Mouse (Mus musculus) liver, embryonic 11.5 days (tissue): ENCODE measurements around the gene Psmd8. TPM values are rescaled to one million over a fixed set of nuclear protein-coding genes. Genes with fewer than 3 reads are reported as not detected.
A peak's percentile ranks its signal among the peaks of the same experiment; 100 is the strongest.
"Not testable (repeated sequence)": the region's sequence is repeated elsewhere in the genome, so short reads cannot be mapped to it uniquely, and the experiment has no call there.

Experiments
- ATAC-seq: fragments of 200-750 bp; cut with Nextera tagmentation; replicated peaks from 2 replicates; pipeline ENCODE4 v1.8.0; 2017; ENCODE audit warnings: moderate number of reproducible peaks, mild to moderate bottlenecking, moderate TSS enrichment, moderate library complexity; ENCODE audit not compliant: low FRiP score
- DNase-seq: peaks from one replicate; pipeline ENCODE4 v3.0.0-alpha.2; 2017; ENCODE audit warnings: low spot score
- H3K27ac ChIP-seq: fragments of 300-500 bp; sonication (generic); 2 replicates; pipeline ENCODE4 v1.5.1; 2014; ENCODE audit warnings: mild to moderate bottlenecking, low read depth, low read length, control low read depth
- H3K27me3 ChIP-seq: fragments of 300-500 bp; sonication (generic); replicated peaks from 2 replicates; pipeline ENCODE4 v1.6.1; 2014; ENCODE audit warnings: low read length, mixed read lengths; ENCODE audit not compliant: control insufficient read depth, insufficient read depth
- H3K36me3 ChIP-seq: fragments of 300-500 bp; sonication (generic); 2 replicates; pipeline ENCODE4 v1.6.1; 2014; ENCODE audit warnings: mild to moderate bottlenecking, low read length, moderate library complexity, mixed read lengths; ENCODE audit not compliant: control insufficient read depth, insufficient read depth
- H3K4me1 ChIP-seq: fragments of 300-500 bp; sonication (generic); replicated peaks from 2 replicates; pipeline ENCODE4 v1.6.1; 2014; ENCODE audit warnings: low read length, mixed read lengths; ENCODE audit not compliant: control insufficient read depth, insufficient read depth
- H3K4me2 ChIP-seq: fragments of 300-500 bp; sonication (generic); 2 replicates; pipeline ENCODE4 v1.6.1; 2014; ENCODE audit warnings: mild to moderate bottlenecking, control low read depth, moderate library complexity
- H3K4me3 ChIP-seq: fragments of 300-500 bp; sonication (generic); 2 replicates; pipeline ENCODE4 v1.5.1; 2014; ENCODE audit warnings: low read depth, low read length, control low read depth
- H3K9ac ChIP-seq: fragments of 300-500 bp; sonication (generic); 2 replicates; pipeline ENCODE4 v1.6.1; 2014; ENCODE audit warnings: low read depth, low read length, control low read depth
- H3K9me3 ChIP-seq: fragments of 300-500 bp; sonication (generic); 2 replicates; pipeline ENCODE4 v1.6.1; 2016; ENCODE audit warnings: low read length, inconsistent platforms, mixed read lengths; ENCODE audit not compliant: control insufficient read depth
- WGBS: fragments of 180-500 bp; shearing (Covaris S2); extraction: QIAGEN DNeasy Blood & Tissue Kit; methylation state at CpG from one replicate; pipeline ENCODE4 v1.1.7; 2014; 5-methylcytosine and 5-hydroxymethylcytosine counted together
- polyA plus RNA-seq: library from polyadenylated mRNA; unstranded; fragments of >200 nt; fragmentation: Nextera tagmentation; extraction: Ambion mirVana; gene quantifications from 2 replicates; pipeline ENCODE4 v1.2.1, GENCODE M21; 2014

Psmd8 gene
- polyA plus RNA-seq: 231 and 235 TPM in 2 replicates

DNA sequence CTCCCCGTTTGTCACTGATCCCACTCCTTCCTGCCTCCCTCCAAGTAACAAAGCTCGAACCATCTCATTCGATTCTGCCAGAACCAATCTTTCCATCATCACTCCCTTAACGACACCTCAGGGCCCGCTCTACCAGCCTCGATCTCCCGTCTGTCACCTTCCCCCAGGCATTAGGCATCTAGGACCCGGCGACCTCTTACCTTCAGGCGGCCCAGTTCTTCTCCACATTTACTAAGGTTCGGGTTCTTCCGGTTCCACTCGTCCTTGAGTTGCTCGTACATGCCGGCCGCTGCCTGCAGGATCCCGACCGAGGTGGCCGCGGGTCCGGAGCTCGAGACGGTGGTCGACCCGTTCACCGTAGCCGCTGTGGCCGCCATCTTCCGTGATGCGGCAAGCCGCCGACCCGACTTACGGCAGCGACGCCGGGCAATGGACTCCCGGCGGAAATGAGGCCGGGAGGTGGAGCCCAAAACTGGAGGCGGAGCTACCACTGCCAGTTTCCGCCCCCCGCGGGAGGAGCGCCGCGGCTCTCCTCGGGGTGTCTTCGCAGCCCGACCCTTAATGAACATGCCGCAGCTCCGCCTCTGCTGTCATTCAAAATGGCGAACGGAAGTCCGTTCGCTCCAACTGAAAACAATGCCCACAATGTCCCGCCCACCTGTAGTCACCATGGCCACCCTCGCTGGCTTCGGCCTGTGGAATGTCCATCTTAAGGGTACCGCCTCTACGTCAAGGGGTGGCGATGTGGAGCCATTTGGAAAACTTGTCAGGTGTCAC lies at the start of gene Psmd8:
Psmd8 (minus strand) TSS at position 625 of the 777 bp plus-strand sequence.
- H3K9ac ChIP-seq: peak within 1 kb of the TSS; percentile 86
- under 1% methylated on average over 62 of the region's 62 CpGs for WGBS
- peak within 1 kb of the TSS; percentile 58; the same call in 1 of the 2 replicates for H3K27ac ChIP-seq
- peak; percentile 92 for ATAC-seq
- no peaks in the 10 kb centered on the region for H3K27me3 ChIP-seq
- H3K4me3 ChIP-seq: peak within 1 kb of the TSS; percentile 92
- peak within 1 kb of the TSS; percentile 95 for H3K4me2 ChIP-seq
- peak; percentile 96 for DNase-seq
- H3K36me3 ChIP-seq: peaks cover 10% of the 10 kb centered on the region
- peaks cover 11% of the 10 kb centered on the region for H3K4me1 ChIP-seq
- no peaks in the 10 kb centered on the region for H3K9me3 ChIP-seq

DNA sequence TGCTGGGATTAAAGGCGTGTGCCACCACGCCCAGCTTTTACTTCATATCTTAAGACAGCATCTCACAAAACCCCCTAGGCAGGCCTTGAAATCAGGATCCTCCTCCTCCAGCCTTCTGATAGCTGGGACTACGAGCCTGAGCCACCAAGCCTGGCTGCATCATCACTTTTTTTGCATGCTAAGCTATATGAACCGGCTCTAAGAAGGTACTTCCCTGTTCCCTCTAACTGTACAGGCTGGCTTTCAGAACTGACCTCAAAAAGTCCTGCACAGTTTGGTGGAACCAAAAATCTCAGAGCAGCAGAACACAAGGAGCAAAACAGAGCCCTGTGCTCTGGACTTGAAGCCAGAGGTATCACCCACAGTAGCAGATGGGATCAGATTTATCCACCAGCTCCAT lies 47.7 kb upstream of the Psmd8 start:
- ATAC-seq: no peak

DNA sequence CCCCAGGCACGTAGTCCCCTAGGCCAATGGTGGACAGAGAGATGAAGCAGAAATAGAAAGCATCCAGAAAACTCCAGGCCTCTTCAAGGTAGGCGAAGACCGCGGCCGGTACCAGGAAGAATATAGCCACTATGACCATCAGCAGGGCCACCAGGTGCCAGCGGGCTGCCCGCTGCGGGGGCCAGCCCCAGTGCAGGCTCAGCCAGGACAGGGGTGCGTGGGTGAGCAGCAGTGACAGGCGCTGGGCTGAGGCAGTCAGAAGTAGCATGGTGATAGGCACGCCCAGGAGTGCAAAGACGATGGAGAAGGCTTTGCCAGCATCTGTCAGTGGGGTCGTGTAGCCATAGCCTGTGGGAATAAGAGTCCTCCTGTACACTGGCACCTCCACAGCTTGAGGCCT lies 45.0 kb upstream of the Psmd8 start:
- H3K27ac ChIP-seq: no peak overlapping the region
- no peaks in the 10 kb centered on the region; the same call in 1 of the 2 replicates for H3K36me3 ChIP-seq
- peaks cover 3% of the 10 kb centered on the region; the same call in 1 of the 2 replicates for H3K4me1 ChIP-seq
- DNase-seq (no peak), ATAC-seq (no peak)
- H3K9me3 ChIP-seq: no peaks in the 10 kb centered on the region
- H3K4me2 ChIP-seq: no peak overlapping the region
- no peak overlapping the region for H3K4me3 ChIP-seq
- WGBS: 78% methylated on average over 13 of the region's 13 CpGs
- H3K9ac ChIP-seq: no peak overlapping the region
- H3K27me3 ChIP-seq: no peaks in the 10 kb centered on the region

More for the DNA sequence above, 47.7 kb upstream of the Psmd8 start:
- no peak for DNase-seq
- no peak overlapping the region for H3K27ac ChIP-seq
- H3K9me3 ChIP-seq: no peaks in the 10 kb centered on the region
- H3K4me2 ChIP-seq: no peak overlapping the region
- no peak overlapping the region for H3K9ac ChIP-seq
- peaks cover 20% of the 10 kb centered on the region for H3K27me3 ChIP-seq
- no peaks in the 10 kb centered on the region for H3K36me3 ChIP-seq
- peaks cover 7% of the 10 kb centered on the region; the same call in 1 of the 2 replicates for H3K4me1 ChIP-seq
- H3K4me3 ChIP-seq: no peak overlapping the region
- 51% methylated on average over 4 of the region's 4 CpGs for WGBS

- WGBS: 39% methylated on average over 16 of the region's 16 CpGs
- Histone ChIP-seq H3K27ac (no peak overlapping the region), H3K9ac (no peak overlapping the region), H3K27me3 (no peaks in the 10 kb centered on the region), H3K36me3 (no peaks in the 10 kb centered on the region; the same call in 1 of the 2 replicates), H3K4me1 (peaks cover 3% of the 10 kb centered on the region; the same call in 1 of the 2 replicates), H3K9me3 (peaks cover 2% of the 10 kb centered on the region; the same call in 1 of the 2 replicates), H3K4me3 (no peak overlapping the region), H3K4me2 (peak overlapping the region; percentile 39)
- no peak for DNase-seq
- no peak for ATAC-seq
Measured at GRCm38 (mm10) chr7:29224756-29225394, 44.4 kb upstream of the Psmd8 start.

DNA sequence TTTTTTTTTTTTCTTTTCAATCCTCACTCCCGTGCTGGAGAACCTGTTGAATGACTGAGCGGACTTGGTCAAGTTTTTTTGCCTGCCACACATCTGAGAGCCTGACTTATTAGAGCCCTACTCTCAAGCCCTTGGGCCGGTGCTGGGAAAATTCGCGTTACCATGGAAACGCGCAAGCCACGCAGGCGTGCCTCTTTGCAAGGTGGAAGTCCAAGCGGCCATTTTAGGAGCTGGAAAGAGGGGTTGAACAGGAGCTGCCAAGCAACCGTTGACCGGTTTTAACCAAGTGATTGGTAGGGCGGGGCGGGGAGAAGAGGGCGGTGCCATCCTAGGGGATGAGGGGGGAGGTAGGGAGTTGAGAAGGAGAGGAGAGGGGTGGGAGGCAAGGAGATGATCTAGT lies 34.3 kb upstream of the Psmd8 start:
- Histone ChIP-seq H3K4me3 (no peak overlapping the region), H3K4me1 (peaks cover 10% of the 10 kb centered on the region), H3K27ac (no peak overlapping the region), H3K9ac (no peak overlapping the region), H3K9me3 (peaks cover 1% of the 10 kb centered on the region; the same call in 1 of the 2 replicates), H3K36me3 (0 out of 2 replicates have a peak, but pooled peaks cover 3% of the 10 kb centered on the region), H3K27me3 (no peaks in the 10 kb centered on the region), H3K4me2 (no peak overlapping the region)
- 54% methylated on average over 15 of the region's 15 CpGs for WGBS
- ATAC-seq (no peak), DNase-seq (no peak)

- no peak overlapping the region for H3K27ac ChIP-seq
- no peak overlapping the region for H3K4me3 ChIP-seq
- no peak for ATAC-seq
- peaks cover 10% of the 10 kb centered on the region for H3K4me1 ChIP-seq
- DNase-seq: no peak
- no peaks in the 10 kb centered on the region for H3K27me3 ChIP-seq
- no peaks in the 10 kb centered on the region for H3K36me3 ChIP-seq
- H3K4me2 ChIP-seq: no peak overlapping the region
- H3K9ac ChIP-seq: no peak overlapping the region
- no peaks in the 10 kb centered on the region for H3K9me3 ChIP-seq
- WGBS: 67% methylated on average over 2 of the region's 2 CpGs
Measured at GRCm38 (mm10) chr7:29214236-29214635, 33.7 kb upstream of the Psmd8 start.

DNA sequence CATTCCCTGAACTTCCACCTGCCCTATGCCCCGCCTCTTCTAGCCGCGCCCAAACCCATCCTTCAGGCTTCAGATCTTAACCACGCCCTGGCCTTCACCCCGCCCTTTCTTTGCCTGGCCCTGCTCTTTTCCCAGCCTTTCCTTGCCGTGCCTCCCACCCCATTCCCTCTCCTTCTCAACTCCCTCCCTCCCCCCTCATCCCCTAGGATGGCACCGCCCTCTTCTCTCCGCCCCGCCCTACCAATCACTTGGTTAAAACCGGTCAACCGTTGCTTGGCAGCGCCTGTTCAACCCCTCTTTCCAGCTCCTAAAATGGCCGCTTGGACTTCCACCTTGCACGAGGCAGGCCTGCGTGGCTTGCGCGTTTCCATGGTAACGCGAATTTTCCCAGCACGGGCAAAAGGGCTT lies 33.2 kb upstream of the Psmd8 start, which contains the start of gene Catsperg1:
Catsperg1 (minus strand) TSS at position 361 of the 408 bp plus-strand sequence.
- DNase-seq (peak; percentile 46), ATAC-seq (no peak)
- Histone ChIP-seq H3K9me3 (no peaks in the 10 kb centered on the region), H3K27ac (no peak within 1 kb of the TSS), H3K36me3 (no peaks in the 10 kb centered on the region), H3K4me2 (peak within 1 kb of the TSS; percentile 67), H3K9ac (no peak within 1 kb of the TSS), H3K27me3 (no peaks in the 10 kb centered on the region), H3K4me3 (0 out of 2 replicates have a peak within 1 kb of the TSS, but pooled peaks have one; percentile 7), H3K4me1 (peaks cover 10% of the 10 kb centered on the region)
- 17% methylated on average over 20 of the region's 20 CpGs for WGBS

- WGBS: 21% methylated on average over 40 of the region's 40 CpGs
- H3K36me3 ChIP-seq, H3K9ac ChIP-seq, DNase-seq, H3K27me3 ChIP-seq, H3K9me3 ChIP-seq, H3K27ac ChIP-seq, ATAC-seq: not testable (repeated sequence)
- H3K4me2 ChIP-seq: peak overlapping the region; percentile 67
- peaks cover 10% of the 10 kb centered on the region for H3K4me1 ChIP-seq
- peak overlapping the region; percentile 37 for H3K4me3 ChIP-seq
Measured at GRCm38 (mm10) chr7:29212775-29213560, 32.5 kb upstream of the Psmd8 start.
